Mouse (Mus musculus) monocyte, adult 5-6 weeks (primary cell): Measurements from ENCODE around the gene Celf1. TPM values are rescaled to one million over a fixed set of nuclear protein-coding genes. Genes with fewer than 3 reads are reported as not detected.

Source experiments
- ATAC-seq: fragments of 153-309, 156-312 bp; replicated peaks from 2 replicates; pipeline ENCODE4 v1.8.0; 2017; ENCODE audit warnings: mild to moderate bottlenecking; ENCODE audit not compliant: low TSS enrichment, insufficient number of reproducible peaks, severe bottlenecking, poor library complexity, low FRiP score
- total RNA-seq: library from RNA; stranded (forward); fragments of 200-1000, 200-491, 200-594 nt; gene quantifications from 3 replicates; pipeline ENCODE4 v1.2.3, GENCODE M21; 2017

Gene Celf1
- total RNA-seq, 1 experiment from 2014 or later = 27.6 TPM

DNA sequence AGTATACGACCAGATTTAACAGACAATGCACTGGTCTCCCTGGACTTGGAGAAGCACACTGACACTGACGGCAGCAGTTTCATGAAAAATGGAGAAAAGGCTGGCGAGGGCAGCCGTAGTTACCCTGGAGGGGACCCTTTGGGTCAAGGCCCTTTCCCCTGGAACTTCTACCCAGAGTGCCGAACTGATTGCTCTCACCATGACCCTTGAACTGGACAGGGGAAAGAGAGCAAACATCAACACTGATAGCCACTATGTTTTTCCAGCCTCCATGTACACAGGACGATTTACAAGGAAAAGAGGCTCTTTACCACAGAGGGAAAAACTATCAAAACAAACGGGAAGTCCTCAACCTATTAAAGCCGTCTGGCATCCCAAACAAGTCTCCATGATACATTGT lies 8.4 kb upstream of the Celf1 start:
- ATAC-seq = no peak

DNA sequence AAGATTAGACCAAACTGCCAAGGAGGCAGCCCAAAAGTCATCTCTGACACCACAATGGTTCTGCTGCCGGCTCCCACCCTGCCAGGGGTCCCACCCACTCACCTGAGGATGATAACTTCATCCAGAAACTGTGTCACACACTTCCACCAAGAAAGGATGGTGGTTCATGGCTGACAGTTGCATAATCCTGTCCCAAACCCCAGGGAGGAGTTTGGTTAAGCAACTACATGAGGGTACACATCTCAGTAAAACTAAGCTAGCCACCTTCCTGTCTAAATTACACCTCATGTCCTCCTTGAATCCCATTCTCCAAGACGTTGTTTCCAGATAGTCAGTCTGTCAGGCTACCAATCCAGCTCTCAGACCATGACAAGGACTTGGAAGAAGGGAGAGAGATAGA lies 7.9 kb upstream of the Celf1 start:
- ATAC-seq = no peak

DNA sequence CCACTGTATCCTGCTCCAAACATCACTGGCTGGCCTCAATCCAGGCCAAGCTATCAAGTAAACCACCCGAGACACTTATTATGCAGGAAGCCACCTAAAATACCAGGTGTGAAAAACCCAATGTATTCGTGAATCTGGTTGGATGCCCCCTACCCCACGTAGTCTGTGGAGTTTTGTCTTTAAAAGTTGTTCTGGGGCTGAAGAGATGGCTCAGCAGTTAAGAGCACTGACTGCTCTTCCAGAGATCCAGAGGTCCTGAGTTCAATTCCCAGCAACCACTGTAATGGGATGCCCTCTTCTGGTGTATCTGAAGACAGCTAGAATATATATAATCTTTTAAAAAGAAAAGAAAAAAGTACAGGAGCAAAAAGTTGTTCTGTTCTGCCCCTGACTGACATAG lies 1.8 kb upstream of the Celf1 start:
- no peak for ATAC-seq

DNA sequence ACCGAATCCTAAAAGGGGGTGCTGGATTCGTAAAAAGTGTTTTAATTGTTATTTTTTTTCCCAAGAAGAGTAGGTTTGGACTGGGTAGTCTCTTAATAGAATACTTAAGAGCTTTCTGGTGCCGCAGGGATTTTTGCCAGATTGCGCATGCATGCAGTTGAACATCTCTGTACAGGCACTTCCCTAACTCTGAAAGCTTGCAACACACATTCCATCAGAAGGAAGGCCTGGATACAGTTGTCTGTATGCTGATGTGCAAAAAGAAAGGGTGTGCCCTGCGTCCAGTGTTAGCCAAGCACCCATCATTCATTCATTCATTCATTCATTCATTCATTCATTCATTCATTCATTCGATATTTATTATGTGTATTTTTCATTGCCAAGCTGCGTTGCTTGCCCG lies 432 bp upstream of the Celf1 start:
- peak; percentile 73 for ATAC-seq

DNA sequence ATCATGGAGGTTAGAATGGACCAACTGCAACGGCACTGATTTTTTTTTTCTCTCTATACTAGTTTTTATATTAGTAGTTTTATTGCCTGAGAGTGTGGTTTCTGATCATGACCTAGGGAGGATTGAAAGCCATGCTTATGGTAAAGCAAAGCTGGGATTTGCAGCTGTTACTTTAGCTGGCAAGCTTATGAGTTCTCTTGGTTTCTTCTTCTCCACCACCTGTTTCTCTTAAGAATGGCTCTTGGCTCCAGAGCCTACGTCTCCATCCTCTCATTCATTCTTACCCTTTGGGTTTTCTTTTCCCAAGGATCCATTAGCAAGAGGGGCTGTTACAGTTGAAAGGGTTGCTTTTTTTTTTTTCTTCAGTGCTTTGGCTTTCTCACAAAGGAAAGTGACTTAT lies 1.6 kb downstream of the Celf1 start:
- ATAC-seq = no peak

GRCm38 (mm10) chr2:90950149-90950548 lies 10.0 kb downstream of the Celf1 start:
- ATAC-seq = no peak

DNA sequence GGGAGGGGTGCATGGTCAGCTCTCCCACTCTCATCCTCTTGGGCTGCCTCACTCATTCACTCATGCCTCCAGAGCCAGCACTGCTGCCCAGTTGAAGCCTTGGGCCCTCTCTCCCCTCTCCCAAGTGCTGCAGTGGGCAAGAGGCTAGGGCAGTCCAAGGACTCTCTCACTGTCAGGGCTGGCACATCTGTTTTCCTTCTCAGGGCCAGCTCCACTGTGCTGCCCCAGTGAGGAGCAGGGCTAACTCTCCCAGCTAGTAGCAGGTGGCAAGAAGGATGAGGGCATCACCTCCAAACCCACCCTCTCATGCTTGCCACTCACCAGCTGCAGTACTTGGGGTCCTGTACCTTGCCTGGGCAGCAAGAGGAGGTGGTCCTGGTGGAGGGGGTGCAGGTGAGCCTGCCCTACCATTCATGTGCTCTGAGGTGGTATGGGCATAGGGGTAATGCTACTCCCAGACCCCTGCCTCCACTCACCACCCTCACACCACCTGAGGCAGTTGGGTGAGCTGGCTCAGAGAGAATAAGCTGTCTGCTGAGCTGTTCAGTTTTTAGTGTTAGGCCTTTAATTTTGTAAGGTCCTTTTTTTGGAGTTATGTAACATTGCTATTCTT lies 10.5 kb downstream of the Celf1 start:
- no peak for ATAC-seq

DNA sequence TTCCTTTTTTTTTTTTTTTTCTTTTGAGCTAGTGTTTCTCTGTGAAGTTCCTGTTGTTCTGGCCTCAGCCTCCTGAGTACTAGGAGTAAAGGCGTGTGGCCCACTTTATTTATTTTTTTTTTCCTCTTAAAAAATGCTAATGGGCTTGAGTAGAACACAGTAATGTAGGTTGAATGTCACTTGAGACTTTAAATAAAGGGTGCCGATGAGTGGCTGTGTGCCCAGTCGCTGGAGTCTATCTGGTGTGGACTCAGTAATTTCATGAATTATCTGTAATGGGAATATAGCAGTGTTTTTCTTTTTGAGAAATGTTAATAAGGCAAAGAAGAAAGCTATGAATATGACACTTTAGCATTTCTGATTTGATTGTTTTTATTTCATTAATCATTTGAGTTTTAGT lies 13.3 kb downstream of the Celf1 start:
- ATAC-seq = no peak

- no peak for ATAC-seq
These were observed 15.9 kb downstream of the Celf1 start for GRCm38 (mm10) chr2:90956053-90956452.

DNA sequence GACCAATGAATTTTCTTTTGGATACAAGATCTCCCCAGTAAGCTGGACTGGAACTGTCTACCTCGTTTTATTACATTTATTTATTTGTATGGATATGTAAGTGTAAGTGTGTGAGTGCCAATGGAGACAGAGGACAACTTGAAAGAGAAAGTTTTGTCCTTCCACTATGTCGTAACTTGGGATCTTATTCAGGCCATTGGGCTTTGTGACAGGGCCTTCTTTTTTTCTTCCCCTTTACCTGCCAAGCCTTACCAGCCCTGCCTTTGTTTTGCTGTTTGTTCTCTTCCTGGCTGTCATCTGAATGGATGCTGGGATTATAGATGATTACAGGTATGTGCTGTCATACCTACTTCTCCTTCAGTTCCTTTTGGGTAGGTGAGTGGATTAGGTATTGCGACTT lies 18.7 kb downstream of the Celf1 start:
- no peak for ATAC-seq

GRCm38 (mm10) chr2:90960012-90960411 lies 19.8 kb downstream of the Celf1 start:
- ATAC-seq = no peak

DNA sequence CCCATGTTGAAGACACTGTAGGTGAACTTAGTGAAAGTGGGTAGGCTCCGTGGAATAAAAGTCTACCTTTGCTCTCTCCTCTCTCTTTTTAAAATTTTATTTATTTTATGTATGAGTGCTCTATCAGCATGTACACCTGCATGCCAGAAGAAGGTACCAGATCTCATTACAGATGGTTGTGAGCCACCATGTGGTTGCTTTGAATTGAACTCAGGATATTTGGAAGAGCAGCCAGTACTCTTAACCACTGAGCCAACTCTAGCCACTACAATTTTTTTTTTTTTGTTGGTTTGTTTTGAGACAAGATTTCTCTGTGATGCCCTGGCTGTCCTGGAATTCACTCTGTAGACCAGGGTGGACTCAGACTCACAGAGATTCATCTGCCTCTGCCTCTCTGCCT lies 23.1 kb downstream of the Celf1 start:
- no peak for ATAC-seq

GRCm38 (mm10) chr2:90964811-90965465 lies 24.8 kb downstream of the Celf1 start:
- ATAC-seq = no peak

- ATAC-seq = no peak
These were observed 25.4 kb downstream of the Celf1 start for GRCm38 (mm10) chr2:90965466-90966080.

- no peak for ATAC-seq
These were observed 30.4 kb downstream of the Celf1 start for GRCm38 (mm10) chr2:90970606-90971005.

GRCm38 (mm10) chr2:90974101-90974500 lies 33.9 kb downstream of the Celf1 start:
- no peak for ATAC-seq

DNA sequence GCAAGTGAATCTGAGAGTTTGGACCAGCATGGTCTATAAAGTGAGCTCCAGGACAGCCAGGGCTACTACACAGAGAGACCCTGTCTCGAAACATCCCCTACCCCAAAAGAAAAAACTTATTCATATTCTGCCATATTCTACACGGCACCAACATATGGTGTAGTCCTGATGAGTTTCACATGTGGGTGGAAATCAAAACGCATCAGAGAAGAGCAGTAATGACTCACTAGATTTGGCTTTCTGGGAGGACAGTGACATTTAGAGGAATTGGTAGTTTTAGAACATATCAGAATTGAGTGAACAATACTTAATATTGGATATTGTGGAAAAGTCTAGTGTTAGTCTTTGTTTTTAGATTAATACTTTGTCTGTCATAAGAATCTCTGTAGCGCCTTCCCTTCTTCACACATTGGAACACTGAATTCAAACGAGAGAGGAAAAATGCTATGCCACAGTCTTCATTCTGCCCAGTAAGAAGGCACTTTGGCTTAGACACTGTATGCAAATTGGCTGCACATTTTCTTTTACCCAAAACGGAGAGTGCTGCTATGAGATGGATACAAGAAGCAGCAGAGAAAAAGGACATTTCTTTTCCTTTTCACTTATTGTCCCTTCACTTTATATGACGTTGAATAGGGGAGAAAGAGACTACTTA lies 35.1 kb downstream of the Celf1 start:
- no peak for ATAC-seq

DNA sequence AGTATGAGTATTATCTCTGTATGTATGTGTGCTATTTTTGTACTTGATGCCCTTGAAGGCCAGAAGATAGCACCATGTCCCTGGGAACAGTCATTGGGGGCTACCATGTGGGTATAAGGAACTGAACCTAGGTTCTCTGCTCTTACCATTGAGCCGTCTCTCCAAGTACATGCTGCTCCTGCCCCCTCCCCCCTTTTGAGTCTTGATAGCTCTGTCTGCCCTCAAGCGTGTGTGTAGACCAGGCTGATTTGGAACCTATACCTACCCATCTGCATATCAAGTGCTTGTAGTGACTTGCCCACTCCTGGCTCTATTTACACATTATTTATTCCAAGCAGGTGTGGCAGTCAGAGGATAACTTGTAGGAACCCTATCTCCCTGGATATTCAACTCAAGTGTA lies 36.4 kb downstream of the Celf1 start:
- no peak for ATAC-seq

DNA sequence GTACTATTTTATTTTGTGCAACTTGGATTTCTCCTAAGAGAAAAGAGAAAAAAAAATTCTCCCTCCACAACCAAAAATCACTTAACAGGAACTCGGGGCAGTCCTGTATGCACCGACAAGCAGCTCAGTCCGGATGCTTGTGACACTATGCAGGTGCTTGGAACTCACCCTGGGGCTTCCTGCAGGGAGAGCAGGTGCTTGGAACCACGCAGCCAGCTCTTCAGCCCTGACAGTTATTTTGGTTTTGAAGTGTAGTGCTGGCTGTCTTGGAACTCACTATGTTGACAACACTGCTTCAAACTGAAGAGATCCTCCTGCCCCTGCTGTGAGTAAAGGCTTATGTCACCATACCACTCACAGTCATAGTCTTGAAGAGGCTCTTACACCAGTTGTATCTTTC lies 37.1 kb downstream of the Celf1 start:
- no peak for ATAC-seq

- ATAC-seq = no peak
These were observed 45.9 kb downstream of the Celf1 start for GRCm38 (mm10) chr2:90986055-90986454.
